Mouse (Mus musculus) brain, embryonic 14.5 days (tissue): ENCODE measurements around the gene Cd274. TPM values are rescaled to one million over a fixed set of nuclear protein-coding genes. Genes with fewer than 3 reads are reported as not detected.
A peak's percentile ranks its signal among the peaks of the same experiment; 100 is the strongest.

ENCODE experiments used
- DNase-seq: peaks from one replicate; pipeline ENCODE4 v3.0.0-alpha.2; 2011; ENCODE audit warnings: low read depth
- CTCF ChIP-seq: fragments of 200-500 bp; IDR thresholded peaks from 2 replicates; pipeline ENCODE4 v1.5.1; 2012; ENCODE audit warnings: inconsistent platforms, mild to moderate bottlenecking, moderate library complexity, borderline replicate concordance; ENCODE audit not compliant: insufficient read depth, insufficient read length; ENCODE audit errors: extremely low read depth
- POLR2A ChIP-seq: fragments of 200-500 bp; IDR thresholded peaks from 2 replicates; pipeline ENCODE4 v1.6.1; 2012; ENCODE audit warnings: mild to moderate bottlenecking, inconsistent platforms, borderline replicate concordance; ENCODE audit not compliant: poor library complexity, insufficient read depth, insufficient read length, severe bottlenecking; ENCODE audit errors: extremely low read depth
- polyA plus RNA-seq: library from polyadenylated mRNA; depleted of rRNA; stranded (reverse); fragments of >200 nt; gene quantifications from 2 replicates; pipeline ENCODE4 v1.2.3, GENCODE M21; 2012

Cd274 gene
- polyA plus RNA-seq, 1 experiment = 1.1 TPM

GRCm38 (mm10) chr19:29368041-29368440 is 786 bp downstream of the Cd274 start:
- DNase-seq = no peak
- TF ChIP-seq POLR2A (no peak), CTCF (no peak)

- TF ChIP-seq CTCF (no peak), POLR2A (no peak)
- DNase-seq = no peak
Observed at GRCm38 (mm10) chr19:29368671-29369309, 1.5 kb downstream of the Cd274 start.

GRCm38 (mm10) chr19:29370112-29370511 is 2.9 kb downstream of the Cd274 start:
- no peak for DNase-seq
- no peak for TF ChIP-seq POLR2A
- no peak for TF ChIP-seq CTCF

GRCm38 (mm10) chr19:29370545-29371283 is 3.5 kb downstream of the Cd274 start:
- DNase-seq = no peak
- no peak for TF ChIP-seq CTCF
- TF ChIP-seq POLR2A = no peak

GRCm38 (mm10) chr19:29371284-29372081 is 4.2 kb downstream of the Cd274 start:
- no peak for DNase-seq
- no peak for TF ChIP-seq POLR2A
- TF ChIP-seq CTCF = no peak

- peak; percentile 61 for DNase-seq
- no peak for TF ChIP-seq CTCF
- TF ChIP-seq POLR2A = no peak
Observed at GRCm38 (mm10) chr19:29372138-29372537, 4.9 kb downstream of the Cd274 start.

- no peak for DNase-seq
- TF ChIP-seq POLR2A = no peak
- TF ChIP-seq CTCF = no peak
Observed at GRCm38 (mm10) chr19:29372621-29373020, 5.4 kb downstream of the Cd274 start.

GRCm38 (mm10) chr19:29373438-29373837 is 6.2 kb downstream of the Cd274 start:
- DNase-seq = peak; percentile 40
- TF ChIP-seq CTCF (no peak), POLR2A (no peak)

GRCm38 (mm10) chr19:29374947-29375346 is 7.7 kb downstream of the Cd274 start:
- no peak for DNase-seq
- TF ChIP-seq CTCF (no peak), POLR2A (no peak)

- no peak for DNase-seq
Observed at GRCm38 (mm10) chr19:29376382-29376781, 9.1 kb downstream of the Cd274 start.

More at GRCm38 (mm10) chr19:29376382-29376781, 9.1 kb downstream of the Cd274 start:
- no peak for TF ChIP-seq POLR2A
- TF ChIP-seq CTCF = no peak
